19 mouse cellular contexts compared by ENCODE assay signal in the genomic region with DNA sequence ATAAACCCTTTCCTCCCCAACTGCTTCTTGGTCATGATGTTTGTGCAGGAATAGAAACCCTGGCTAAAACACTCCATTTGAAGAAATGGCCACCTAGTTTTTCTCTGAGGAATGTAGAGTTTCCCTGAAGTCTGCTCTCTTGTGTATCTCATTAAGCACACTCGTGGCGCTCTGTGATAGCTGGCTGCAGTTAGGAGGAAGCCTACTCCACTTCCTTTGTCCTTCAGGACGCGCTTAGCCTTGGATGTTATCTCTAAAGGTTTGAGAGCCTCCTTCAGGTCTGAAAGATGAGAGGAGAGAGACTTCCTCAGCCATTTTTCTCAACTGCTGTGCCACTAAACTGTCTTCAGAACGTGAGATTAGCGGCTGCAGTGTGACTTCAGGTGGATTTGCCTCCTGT.
DNase-seq lines count a peak whose midpoint lies in the region; ATAC-seq lines count a peak whose summit lies in the region.
"Had no signal": no experiment of that assay in that cellular context is flagged by ENCODE, and none has a peak within 500 bp of the region (broad histone marks: within the 10 kb centered on the region; RNA-seq: fewer than 3 reads in every experiment).

No protein-coding gene starts in this region.

- ATAC-seq in heart, embryonic 12.5 days (ENCODE audit: insufficient number of reproducible peaks, low FRiP score) = no peak
- ATAC-seq in kidney, embryonic 15.5 days (replicated peaks; ENCODE audit: low FRiP score) = no peak
- ATAC-seq: forebrain, embryonic 14.5 days; forebrain, embryonic 16.5 days had no signal

- no peak overlapping the region for H3K4me3 ChIP-seq in heart, embryonic 12.5 days
- H3K4me3 ChIP-seq in kidney, embryonic 15.5 days (replicated peaks) = no peak overlapping the region
- H3K4me3 ChIP-seq: embryonic facial prominence, embryonic 10.5 days; embryonic facial prominence, embryonic 12.5 days; forebrain, embryonic 12.5 days had no signal

- no peak overlapping the region for H3K9ac ChIP-seq in heart, embryonic 12.5 days
- H3K9ac ChIP-seq in kidney, embryonic 15.5 days = no peak overlapping the region
- H3K9ac ChIP-seq: embryonic facial prominence, embryonic 12.5 days; forebrain, embryonic 12.5 days had no signal

- DNase-seq in heart, adult 11 months = peak; percentile 25
- DNase-seq in MEL-GATA-1-ER (ENCODE audit: extremely low read depth, low read depth) = peak; percentile 11
- no peak for DNase-seq in gastrocnemius, postnatal 10 days
- DNase-seq: adrenal gland, adult 2 months; adrenal gland, postnatal 10 days; adrenal gland, postnatal 25 days; cerebellum, adult 11 months; cerebellum, adult 18-20 months; cerebellum, adult 8-10 months; cerebellum, adult 9-11 months; cerebellum, postnatal 14 days; cerebellum, postnatal 36 days had no signal

- H3K9me3 ChIP-seq in heart, embryonic 12.5 days (replicated peaks) = no peaks in the 10 kb centered on the region
- no peaks in the 10 kb centered on the region for H3K9me3 ChIP-seq in kidney, embryonic 15.5 days (replicated peaks)
- H3K9me3 ChIP-seq: embryonic facial prominence, embryonic 10.5 days; embryonic facial prominence, embryonic 12.5 days; forebrain, embryonic 12.5 days had no signal

- no peak overlapping the region for H3K4me2 ChIP-seq in heart, embryonic 12.5 days
- no peak overlapping the region for H3K4me2 ChIP-seq in kidney, embryonic 15.5 days
- H3K4me2 ChIP-seq: embryonic facial prominence, embryonic 12.5 days; forebrain, embryonic 12.5 days had no signal

- WGBS in heart, embryonic 12.5 days = 45% methylated on average over 6 of the region's 6 CpGs
- WGBS in kidney, embryonic 15.5 days = 87% methylated on average over 6 of the region's 6 CpGs

- no peaks in the 10 kb centered on the region for H3K27me3 ChIP-seq in heart, embryonic 12.5 days (replicated peaks)
- H3K27me3 ChIP-seq in kidney, embryonic 15.5 days = no peaks in the 10 kb centered on the region
- H3K27me3 ChIP-seq: embryonic facial prominence, embryonic 12.5 days; forebrain, embryonic 12.5 days had no signal

- H3K4me1 ChIP-seq in heart, embryonic 12.5 days (replicated peaks) = peaks cover 22% of the 10 kb centered on the region
- no peaks in the 10 kb centered on the region for H3K4me1 ChIP-seq in kidney, embryonic 15.5 days
- H3K4me1 ChIP-seq: embryonic facial prominence, embryonic 10.5 days; embryonic facial prominence, embryonic 12.5 days had no signal

- H3K27ac ChIP-seq in heart, embryonic 12.5 days (ENCODE audit: poor library complexity, severe bottlenecking) = no peak overlapping the region
- H3K27ac ChIP-seq in kidney, embryonic 15.5 days = no peak overlapping the region
- H3K27ac ChIP-seq: embryonic facial prominence, embryonic 10.5 days; embryonic facial prominence, embryonic 12.5 days; forebrain, embryonic 12.5 days had no signal

- H3K36me3 ChIP-seq in heart, embryonic 12.5 days = peaks cover 37% of the 10 kb centered on the region
- H3K36me3 ChIP-seq in kidney, embryonic 15.5 days = peaks cover 49% of the 10 kb centered on the region
